Mouse (Mus musculus) bone marrow, adult 2 months (tissue): ENCODE data around the gene Cep78.

Experiments
- CTCF ChIP-seq: fragments of 200-500 bp; IDR thresholded peaks from 2 replicates; pipeline ENCODE4 v1.5.1; 2011; ENCODE audit warnings: low read length, control low read depth; ENCODE audit not compliant: control insufficient read depth, insufficient read depth
- POLR2A ChIP-seq: fragments of 200-500 bp; IDR thresholded peaks from 2 replicates; pipeline ENCODE4 v1.6.1; 2011; ENCODE audit warnings: low read depth, mild to moderate bottlenecking, control low read depth, low read length, borderline replicate concordance; ENCODE audit not compliant: control insufficient read depth

GRCm38 (mm10) chr19:15983739-15984344 is 947 bp downstream of the Cep78 start:
- TF ChIP-seq CTCF (no peak), POLR2A (no peak)
